Mouse (Mus musculus): ENCODE data around the gene Dscaml1. TPM values are rescaled to one million over a fixed set of nuclear protein-coding genes. Genes with fewer than 3 reads are reported as not detected.

Dscaml1 gene
- polyA plus RNA-seq, 1 experiment, result 0.62 TPM

DNA sequence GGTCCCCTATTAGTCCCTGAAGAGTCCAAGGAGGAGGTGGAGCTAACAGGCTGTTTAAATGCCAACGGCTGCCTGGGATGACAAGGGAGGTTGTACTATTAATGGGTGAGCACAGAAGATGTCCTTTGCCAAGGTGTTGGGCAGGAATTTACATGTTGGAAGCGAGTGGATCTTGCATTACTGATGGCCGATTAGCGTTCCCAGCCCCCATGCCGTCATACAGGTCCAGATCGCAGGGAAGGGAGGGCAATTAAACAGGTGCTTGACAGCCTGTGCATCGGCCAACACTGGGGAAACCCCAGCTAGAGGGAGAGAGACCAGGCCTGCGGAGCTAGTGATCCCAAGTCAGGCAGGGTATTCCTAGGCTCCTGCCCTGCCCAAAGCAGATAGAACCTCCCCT lies 98.1 kb downstream of the Dscaml1 start:
- Histone ChIP-seq H3K4me1 (ENCODE audit: control insufficient read depth, insufficient read depth, insufficient read length, low read length) (no peaks in the 10 kb centered on the region), H3K27ac (ENCODE audit: insufficient read depth, low read depth, low read length) (no peak overlapping the region), H3K27me3 (ENCODE audit: control insufficient read depth, insufficient read depth, low read length) (no peaks in the 10 kb centered on the region), H3K4me3 (ENCODE audit: low read depth, low read length) (no peak overlapping the region), H3K36me3 (ENCODE audit: control insufficient read depth, insufficient read depth, low read length) (no peaks in the 10 kb centered on the region)
- TF ChIP-seq CTCF (IDR thresholded peaks at IDR 0.05; ENCODE audit: extremely low read depth, insufficient read length, insufficient replicate concordance, low read depth, low read length) (no peak), POLR2A (IDR thresholded peaks at IDR 0.05; ENCODE audit: low read depth, low read length) (no peak)
- WGBS, result 57% methylated on average over 8 of the region's 8 CpGs

- H3K27ac ChIP-seq (ENCODE audit: insufficient read depth, low read depth, low read length), result no peak overlapping the region
- H3K4me1 ChIP-seq (ENCODE audit: control insufficient read depth, insufficient read depth, insufficient read length, low read length), result no peaks in the 10 kb centered on the region
- no peaks in the 10 kb centered on the region for H3K27me3 ChIP-seq (ENCODE audit: control insufficient read depth, insufficient read depth, low read length)
- no peak for TF ChIP-seq POLR2A (IDR thresholded peaks at IDR 0.05; ENCODE audit: low read depth, low read length)
- no peak for TF ChIP-seq CTCF (IDR thresholded peaks at IDR 0.05; ENCODE audit: extremely low read depth, insufficient read length, insufficient replicate concordance, low read depth, low read length)
- 73% methylated on average over 2 of the region's 2 CpGs for WGBS
- no peaks in the 10 kb centered on the region for H3K36me3 ChIP-seq (ENCODE audit: control insufficient read depth, insufficient read depth, low read length)
- H3K4me3 ChIP-seq (ENCODE audit: low read depth, low read length), result no peak overlapping the region
Measured at GRCm38 (mm10) chr9:45533253-45533652, 106.8 kb downstream of the Dscaml1 start.

- Histone ChIP-seq H3K27ac (ENCODE audit: insufficient read depth, low read depth, low read length) (no peak overlapping the region), H3K4me1 (ENCODE audit: control insufficient read depth, insufficient read depth, insufficient read length, low read length) (no peaks in the 10 kb centered on the region), H3K27me3 (ENCODE audit: control insufficient read depth, insufficient read depth, low read length) (no peaks in the 10 kb centered on the region), H3K4me3 (ENCODE audit: low read depth, low read length) (no peak overlapping the region), H3K36me3 (ENCODE audit: control insufficient read depth, insufficient read depth, low read length) (no peaks in the 10 kb centered on the region)
- TF ChIP-seq CTCF (IDR thresholded peaks at IDR 0.05; ENCODE audit: extremely low read depth, insufficient read length, insufficient replicate concordance, low read depth, low read length) (no peak), POLR2A (IDR thresholded peaks at IDR 0.05; ENCODE audit: low read depth, low read length) (no peak)
- 73% methylated on average over 8 of the region's 8 CpGs for WGBS
Measured at GRCm38 (mm10) chr9:45534472-45534988, 108.1 kb downstream of the Dscaml1 start.

GRCm38 (mm10) chr9:45537649-45538048 lies 111.2 kb downstream of the Dscaml1 start:
- Histone ChIP-seq H3K36me3 (ENCODE audit: control insufficient read depth, insufficient read depth, low read length) (no peaks in the 10 kb centered on the region), H3K27me3 (ENCODE audit: control insufficient read depth, insufficient read depth, low read length) (no peaks in the 10 kb centered on the region), H3K4me3 (ENCODE audit: low read depth, low read length) (no peak overlapping the region), H3K4me1 (ENCODE audit: control insufficient read depth, insufficient read depth, insufficient read length, low read length) (no peaks in the 10 kb centered on the region), H3K27ac (ENCODE audit: insufficient read depth, low read depth, low read length) (no peak overlapping the region)
- whole genome bisulfite sequencing, result 76% methylated on average over 7 of the region's 7 CpGs
- TF ChIP-seq CTCF (IDR thresholded peaks at IDR 0.05; ENCODE audit: extremely low read depth, insufficient read length, insufficient replicate concordance, low read depth, low read length) (no peak), POLR2A (IDR thresholded peaks at IDR 0.05; ENCODE audit: low read depth, low read length) (no peak)

DNA sequence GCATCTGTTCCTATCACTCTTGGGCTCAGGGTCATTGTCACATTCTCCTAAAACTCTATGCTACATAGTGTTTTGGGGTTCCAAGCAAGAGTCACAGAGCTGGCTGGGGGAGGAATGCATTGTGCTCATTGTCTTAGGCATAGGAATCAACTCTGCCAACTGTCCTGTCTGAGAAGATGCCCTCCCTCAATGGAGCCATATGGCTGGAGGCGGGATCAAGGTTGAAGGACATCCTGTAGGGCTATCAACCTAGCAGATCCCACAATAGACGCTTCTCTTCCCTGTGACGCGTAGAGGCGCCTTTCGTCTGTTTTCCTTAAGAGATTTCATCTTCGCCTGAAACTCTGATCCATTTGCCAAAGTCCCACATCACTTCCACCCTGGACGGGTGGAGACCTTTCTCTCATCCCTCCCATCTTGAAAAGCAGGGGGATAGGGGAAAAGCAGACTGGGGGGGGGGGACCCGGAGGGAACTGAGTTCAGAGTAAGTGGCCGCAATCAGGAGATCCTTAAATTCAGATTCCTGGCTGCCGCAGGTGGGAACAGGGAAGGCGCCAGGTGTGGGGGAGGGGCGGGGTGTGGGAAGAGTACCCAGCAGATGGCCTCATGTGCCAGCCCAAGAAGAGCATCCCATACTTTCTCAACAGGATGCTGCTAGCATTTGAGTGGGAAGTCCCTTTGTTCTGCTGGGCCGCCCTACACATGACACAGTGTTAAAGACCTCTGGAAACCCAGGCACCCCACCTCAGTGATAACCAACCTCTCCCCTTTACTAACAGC lies 113.0 kb downstream of the Dscaml1 start:
- WGBS, result 78% methylated on average over 14 of the region's 14 CpGs
- Histone ChIP-seq H3K4me3 (ENCODE audit: low read depth, low read length) (no peak overlapping the region), H3K27ac (ENCODE audit: insufficient read depth, low read depth, low read length) (no peak overlapping the region), H3K27me3 (ENCODE audit: control insufficient read depth, insufficient read depth, low read length) (no peaks in the 10 kb centered on the region), H3K36me3 (ENCODE audit: control insufficient read depth, insufficient read depth, low read length) (no peaks in the 10 kb centered on the region), H3K4me1 (ENCODE audit: control insufficient read depth, insufficient read depth, insufficient read length, low read length) (no peaks in the 10 kb centered on the region)
- TF ChIP-seq CTCF (IDR thresholded peaks at IDR 0.05; ENCODE audit: extremely low read depth, insufficient read length, insufficient replicate concordance, low read depth, low read length) (no peak), POLR2A (IDR thresholded peaks at IDR 0.05; ENCODE audit: low read depth, low read length) (no peak)

DNA sequence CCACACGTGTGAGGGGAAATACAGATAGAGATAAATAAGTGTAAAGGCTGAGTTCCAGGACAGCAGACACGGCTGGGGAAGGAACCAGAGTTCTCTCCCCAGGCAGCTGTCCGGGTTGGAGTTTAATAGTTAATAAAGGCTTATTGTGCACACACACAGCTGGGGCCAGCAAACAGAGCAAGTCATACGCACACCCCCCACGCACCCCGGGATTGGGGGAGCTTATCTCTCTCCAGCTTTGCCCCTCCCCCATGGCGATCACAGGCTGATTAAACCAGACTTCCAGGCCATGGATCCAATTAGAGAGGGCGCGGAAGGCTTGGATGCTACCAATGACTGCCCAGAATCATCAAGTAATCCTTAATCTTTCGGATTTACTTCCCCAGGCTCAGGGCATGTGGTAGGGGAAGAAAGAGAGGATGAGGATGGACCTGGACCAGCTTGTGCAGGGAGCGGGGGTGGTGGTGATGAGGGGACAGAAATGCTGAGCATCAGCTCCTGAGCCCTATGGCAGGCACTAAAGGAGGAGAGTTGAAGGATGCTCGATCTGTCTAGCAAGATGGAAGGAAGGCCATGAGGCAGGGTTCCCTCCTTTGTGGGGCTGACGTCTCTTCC lies 119.7 kb downstream of the Dscaml1 start:
- WGBS, result 28% methylated on average over 13 of the region's 13 CpGs
- TF ChIP-seq CTCF (IDR thresholded peaks at IDR 0.05; ENCODE audit: extremely low read depth, insufficient read length, insufficient replicate concordance, low read depth, low read length) (no peak), POLR2A (IDR thresholded peaks at IDR 0.05; ENCODE audit: low read depth, low read length) (no peak)
- Histone ChIP-seq H3K4me3 (ENCODE audit: low read depth, low read length) (no peak overlapping the region), H3K27ac (ENCODE audit: insufficient read depth, low read depth, low read length) (no peak overlapping the region), H3K27me3 (ENCODE audit: control insufficient read depth, insufficient read depth, low read length) (no peaks in the 10 kb centered on the region), H3K4me1 (ENCODE audit: control insufficient read depth, insufficient read depth, insufficient read length, low read length) (no peaks in the 10 kb centered on the region), H3K36me3 (ENCODE audit: control insufficient read depth, insufficient read depth, low read length) (no peaks in the 10 kb centered on the region)

GRCm38 (mm10) chr9:45546902-45547578 lies 120.6 kb downstream of the Dscaml1 start:
- Histone ChIP-seq H3K4me1 (ENCODE audit: control insufficient read depth, insufficient read depth, insufficient read length, low read length) (no peaks in the 10 kb centered on the region), H3K4me3 (ENCODE audit: low read depth, low read length) (no peak overlapping the region), H3K27me3 (ENCODE audit: control insufficient read depth, insufficient read depth, low read length) (no peaks in the 10 kb centered on the region), H3K36me3 (ENCODE audit: control insufficient read depth, insufficient read depth, low read length) (no peaks in the 10 kb centered on the region), H3K27ac (ENCODE audit: insufficient read depth, low read depth, low read length) (no peak overlapping the region)
- TF ChIP-seq POLR2A (IDR thresholded peaks at IDR 0.05; ENCODE audit: low read depth, low read length) (no peak), CTCF (IDR thresholded peaks at IDR 0.05; ENCODE audit: extremely low read depth, insufficient read length, insufficient replicate concordance, low read depth, low read length) (no peak)
- 43% methylated on average over 7 of the region's 7 CpGs for WGBS

All from small intestine, adult 2 months (tissue).